Mouse (Mus musculus): ENCODE measurements around the gene Timm17a.

GRCm38 (mm10) chr1:135280646-135281045 lies 32.9 kb downstream of the Timm17a start:
- no peak for TF ChIP-seq CTCF (IDR thresholded peaks at IDR 0.05; ENCODE audit: borderline replicate concordance, insufficient read depth, low read depth, low read length)
- no peak for TF ChIP-seq POLR2A (IDR thresholded peaks at IDR 0.05; ENCODE audit: borderline replicate concordance, insufficient read depth, low read length)

Data from cerebellum, adult 2 months (tissue).